In the genomic region with DNA sequence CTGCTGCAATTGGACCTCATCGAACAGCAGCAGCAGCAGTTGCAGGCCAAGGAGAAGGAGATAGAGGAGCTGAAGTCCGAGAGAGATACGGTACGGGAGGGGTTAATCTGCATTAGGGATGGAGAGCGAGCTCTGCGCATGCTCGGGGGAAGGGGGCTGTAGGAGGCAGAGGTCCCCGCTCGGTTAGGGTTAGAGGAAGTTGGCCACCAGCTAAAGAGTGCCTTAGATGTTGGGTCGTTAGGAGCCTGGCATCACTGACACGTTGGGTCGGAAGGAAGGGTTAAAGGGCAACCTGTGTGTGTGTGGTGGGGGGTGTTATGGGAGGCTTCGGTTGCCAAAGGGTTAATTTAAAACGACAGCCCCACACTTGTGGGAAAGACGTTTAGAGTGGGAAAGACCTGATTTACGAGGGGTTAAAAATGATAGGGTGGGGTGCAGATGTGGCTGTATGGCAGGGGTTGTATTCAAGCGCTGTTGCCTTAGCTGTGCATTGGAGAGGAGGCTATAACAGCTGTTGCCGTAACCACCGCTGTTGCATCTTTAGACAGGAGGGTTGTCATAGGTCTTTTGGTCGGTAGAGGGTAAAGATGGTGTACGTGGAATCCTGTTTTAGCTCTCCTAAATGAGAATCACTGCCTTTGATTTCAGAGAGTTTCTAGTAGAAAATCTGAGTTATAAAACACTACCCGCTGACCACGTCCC, we compare ENCODE assay signal across 8 mouse cellular contexts. TPM values are rescaled to one million over a fixed set of nuclear protein-coding genes. Genes with fewer than 3 reads are reported as not detected.
DNase-seq lines count a peak whose midpoint lies in the region; ATAC-seq and TF ChIP-seq lines count a peak whose summit lies in the region.

No protein-coding gene starts in this region.

- 0 out of 2 replicates have a peak, but pooled peaks have one; percentile 7 for ATAC-seq in heart, postnatal 0 days (ENCODE audit: insufficient read depth, low read depth)
- ATAC-seq in lung, embryonic 14.5 days (ENCODE audit: insufficient read depth): peak; percentile 35
- ATAC-seq in neutrophil, adult 5-6 weeks (ENCODE audit: extremely low read depth, insufficient number of reproducible peaks, low FRiP score, poor library complexity, severe bottlenecking): peak; percentile 22; the same call in 1 of the 2 replicates

- H3K4me2 ChIP-seq in heart, postnatal 0 days (ENCODE audit: low read depth, low read length): peak overlapping the region; percentile 90
- H3K4me2 ChIP-seq in lung, embryonic 14.5 days: peak overlapping the region; percentile 85

- no peaks in the 10 kb centered on the region for H3K9me3 ChIP-seq in ES-Bruce4 (replicated peaks; ENCODE audit: control insufficient read depth, insufficient read depth, low read length, poor library complexity, severe bottlenecking)
- H3K9me3 ChIP-seq in forebrain, embryonic 10.5 days: no peaks in the 10 kb centered on the region
- H3K9me3 ChIP-seq in heart, postnatal 0 days (replicated peaks; ENCODE audit: control insufficient read depth, low read length): no peaks in the 10 kb centered on the region
- H3K9me3 ChIP-seq in lung, embryonic 14.5 days (ENCODE audit: low read depth, low read length): no peaks in the 10 kb centered on the region

- no peaks in the 10 kb centered on the region for H3K27me3 ChIP-seq in ES-Bruce4 (ENCODE audit: control insufficient read depth, insufficient read depth, low read length, poor library complexity, severe bottlenecking)
- H3K27me3 ChIP-seq in forebrain, embryonic 10.5 days (ENCODE audit: poor library complexity, severe bottlenecking): no peaks in the 10 kb centered on the region
- H3K27me3 ChIP-seq in heart, postnatal 0 days (ENCODE audit: control insufficient read depth, insufficient read depth, low read length): no peaks in the 10 kb centered on the region
- no peaks in the 10 kb centered on the region for H3K27me3 ChIP-seq in lung, embryonic 14.5 days (ENCODE audit: insufficient read depth, low read length)

- H3K4me3 ChIP-seq in ES-Bruce4 (ENCODE audit: low read depth, low read length): peak overlapping the region; percentile 75
- H3K4me3 ChIP-seq in forebrain, embryonic 10.5 days: peak overlapping the region; percentile 100
- peak overlapping the region; percentile 99 for H3K4me3 ChIP-seq in heart, postnatal 0 days (ENCODE audit: low read depth, low read length)
- peak overlapping the region; percentile 100 for H3K4me3 ChIP-seq in lung, embryonic 14.5 days (ENCODE audit: low read depth, low read length)

- H3K27ac ChIP-seq in ES-Bruce4 (ENCODE audit: insufficient read depth, low read length): peak overlapping the region; percentile 22; the same call in 1 of the 2 replicates
- H3K27ac ChIP-seq in forebrain, embryonic 10.5 days: peak overlapping the region; percentile 100
- H3K27ac ChIP-seq in heart, postnatal 0 days (ENCODE audit: low read depth): peak overlapping the region; percentile 99
- peak overlapping the region; percentile 100 for H3K27ac ChIP-seq in lung, embryonic 14.5 days (ENCODE audit: low read depth)

- no peaks in the 10 kb centered on the region for H3K4me1 ChIP-seq in ES-Bruce4 (ENCODE audit: control insufficient read depth, insufficient read depth, low read length)
- peaks cover 55% of the 10 kb centered on the region for H3K4me1 ChIP-seq in forebrain, embryonic 10.5 days
- H3K4me1 ChIP-seq in heart, postnatal 0 days (ENCODE audit: control insufficient read depth, insufficient read depth): peaks cover 24% of the 10 kb centered on the region
- peaks cover 17% of the 10 kb centered on the region for H3K4me1 ChIP-seq in lung, embryonic 14.5 days (ENCODE audit: insufficient read depth)

- TF ChIP-seq POLR2A in ES-Bruce4 (IDR thresholded peaks at IDR 0.05; ENCODE audit: insufficient read depth, low read length): no peak

- peak overlapping the region; percentile 100 for H3K9ac ChIP-seq in ES-Bruce4 (ENCODE audit: low read depth, poor library complexity, severe bottlenecking)
- H3K9ac ChIP-seq in heart, postnatal 0 days (replicated peaks; ENCODE audit: low read depth, low read length): peak overlapping the region; percentile 100
- H3K9ac ChIP-seq in lung, embryonic 14.5 days: peak overlapping the region; percentile 99

- peaks cover 22% of the 10 kb centered on the region for H3K36me3 ChIP-seq in ES-Bruce4 (ENCODE audit: control insufficient read depth, insufficient read depth, low read length, poor library complexity, severe bottlenecking)
- H3K36me3 ChIP-seq in forebrain, embryonic 10.5 days (replicated peaks): peaks cover 45% of the 10 kb centered on the region
- H3K36me3 ChIP-seq in heart, postnatal 0 days (replicated peaks; ENCODE audit: control insufficient read depth, insufficient read depth, low read length): peaks cover 32% of the 10 kb centered on the region
- H3K36me3 ChIP-seq in lung, embryonic 14.5 days (ENCODE audit: insufficient read depth): peaks cover 44% of the 10 kb centered on the region

- TF ChIP-seq CTCF in ES-Bruce4 (IDR thresholded peaks at IDR 0.05; ENCODE audit: low read depth, low read length): no peak
- TF ChIP-seq CTCF in heart, postnatal 0 days (IDR thresholded peaks at IDR 0.05; ENCODE audit: low read depth): 0 out of 2 replicates have a peak, but pooled peaks have one; percentile 4
- peak; percentile 1; the same call in 1 of the 2 replicates for TF ChIP-seq CTCF in lung, embryonic 14.5 days (IDR thresholded peaks at IDR 0.05; ENCODE audit: low read depth)

- peak; percentile 71 to 81 for DNase-seq in adrenal gland, postnatal 36 days
- DNase-seq in forebrain, embryonic 10.5 days (ENCODE audit: extremely low spot score, low spot score): peak; percentile 79
- no peak for DNase-seq in heart, postnatal 0 days (ENCODE audit: low spot score)
- peak; percentile 64 to 73 for DNase-seq in kidney, postnatal 25 days
- DNase-seq in lung, embryonic 14.5 days: peak; percentile 84
- DNase-seq in urinary bladder, postnatal 4 days (ENCODE audit: low spot score in 2 of 2): peak; percentile 69 to 76

- 5% methylated on average over 23 of the region's 23 CpGs for WGBS in forebrain, embryonic 10.5 days
- 1% methylated on average over 23 of the region's 23 CpGs for WGBS in heart, postnatal 0 days
- 2% methylated on average over 23 of the region's 23 CpGs for WGBS in lung, embryonic 14.5 days

- no peak for TF ChIP-seq EP300 in ES-Bruce4 (IDR thresholded peaks at IDR 0.05; ENCODE audit: insufficient read depth, low read depth, low read length)
- TF ChIP-seq EP300 in heart, postnatal 0 days (IDR thresholded peaks at IDR 0.05; ENCODE audit: low read depth): no peak

RNA-seq across cellular contexts. Expression of a gene that starts 1.4 kb away (rescaled TPM):
- polyA plus RNA-seq in ES-Bruce4 (2011; ENCODE audit: insufficient read depth, insufficient read length, low read depth, missing spikeins): 68.7 and 69.1 TPM in 2 replicates
- 100 to 1,000 TPM in 1 of 2 experiments, 10 to 100 TPM in 1; 94.2 to 106 TPM for total RNA-seq in adrenal gland, postnatal 36 days (2021)
- 22.9 and 24.1 TPM in 2 replicates for polyA plus RNA-seq in forebrain, embryonic 10.5 days (2016; fragmentation: Nextera tagmentation; extraction: Ambion mirVana)
- 47.4 and 54.6 TPM in 2 replicates for total RNA-seq in heart, postnatal 0 days (2014; rRNA removed; ENCODE audit: low replicate concordance)
- 11.3 and 12.6 TPM in 2 replicates for polyA plus RNA-seq in heart, postnatal 0 days (2015; fragmentation: Nextera tagmentation; extraction: Ambion mirVana)
- polyA plus RNA-seq in lung, embryonic 14.5 days (2014; fragmentation: Nextera tagmentation; extraction: Ambion mirVana): 16.2 and 16.3 TPM in 2 replicates
- 191 TPM in 2 replicates for total RNA-seq in neutrophil, adult 5-6 weeks (2017)

RNA-seq across cellular contexts. Expression of a gene that starts 8.0 kb away (rescaled TPM):
- polyA plus RNA-seq in ES-Bruce4 (2011; ENCODE audit: insufficient read depth, insufficient read length, low read depth, missing spikeins): 55.0 and 57.7 TPM in 2 replicates
- 10 to 100 TPM; 29.6 to 34.3 TPM for total RNA-seq in adrenal gland, postnatal 36 days (2021)
- 45.7 and 49.7 TPM in 2 replicates for polyA plus RNA-seq in forebrain, embryonic 10.5 days (2016; fragmentation: Nextera tagmentation; extraction: Ambion mirVana)
- total RNA-seq in heart, postnatal 0 days (2014; rRNA removed; ENCODE audit: low replicate concordance): 6.8 and 9.7 TPM in 2 replicates
- 11.6 and 11.9 TPM in 2 replicates for polyA plus RNA-seq in heart, postnatal 0 days (2015; fragmentation: Nextera tagmentation; extraction: Ambion mirVana)
- polyA plus RNA-seq in lung, embryonic 14.5 days (2014; fragmentation: Nextera tagmentation; extraction: Ambion mirVana): 41.0 and 42.8 TPM in 2 replicates
- 58.7 and 64.0 TPM in 2 replicates for total RNA-seq in neutrophil, adult 5-6 weeks (2017)

RNA-seq across cellular contexts. Expression of a gene that starts 21.5 kb away (rescaled TPM):
- polyA plus RNA-seq in ES-Bruce4 (2011; ENCODE audit: insufficient read depth, insufficient read length, low read depth, missing spikeins): 7.4 and 7.5 TPM in 2 replicates
- 100 to 1,000 TPM; 116 to 171 TPM for total RNA-seq in adrenal gland, postnatal 36 days (2021)
- 1.5 TPM in 2 replicates for polyA plus RNA-seq in forebrain, embryonic 10.5 days (2016; fragmentation: Nextera tagmentation; extraction: Ambion mirVana)
- total RNA-seq in heart, postnatal 0 days (2014; rRNA removed; ENCODE audit: low replicate concordance): 21.0 and 24.3 TPM in 2 replicates
- 10.2 and 10.7 TPM in 2 replicates for polyA plus RNA-seq in heart, postnatal 0 days (2015; fragmentation: Nextera tagmentation; extraction: Ambion mirVana)
- polyA plus RNA-seq in lung, embryonic 14.5 days (2014; fragmentation: Nextera tagmentation; extraction: Ambion mirVana): 1.4 and 1.7 TPM in 2 replicates
- total RNA-seq in neutrophil, adult 5-6 weeks (2017): 0.47 and 1.8 TPM in 2 replicates

RNA-seq across cellular contexts. Expression of a gene that starts 39.9 kb away (rescaled TPM):
- polyA plus RNA-seq in ES-Bruce4 (2011; ENCODE audit: insufficient read depth, insufficient read length, low read depth, missing spikeins): 3.5 and 4.0 TPM in 2 replicates
- total RNA-seq in adrenal gland, postnatal 36 days (2021): under 1 TPM; 0.46 to 0.69 TPM
- 1.00 and 1.2 TPM in 2 replicates for polyA plus RNA-seq in forebrain, embryonic 10.5 days (2016; fragmentation: Nextera tagmentation; extraction: Ambion mirVana)
- total RNA-seq in heart, postnatal 0 days (2014; rRNA removed; ENCODE audit: low replicate concordance): 0.77 and 0.80 TPM in 2 replicates
- polyA plus RNA-seq in heart, postnatal 0 days (2015; fragmentation: Nextera tagmentation; extraction: Ambion mirVana): 0.41 and 0.55 TPM in 2 replicates
- 1.5 and 2.1 TPM in 2 replicates for polyA plus RNA-seq in lung, embryonic 14.5 days (2014; fragmentation: Nextera tagmentation; extraction: Ambion mirVana)
- 0.58 and 0.61 TPM in 2 replicates for total RNA-seq in neutrophil, adult 5-6 weeks (2017)

RNA-seq across cellular contexts. Expression of a gene that starts 56.2 kb away (rescaled TPM):
- 20.7 and 24.6 TPM in 2 replicates for polyA plus RNA-seq in ES-Bruce4 (2011; ENCODE audit: insufficient read depth, insufficient read length, low read depth, missing spikeins)
- 10 to 100 TPM; 69.2 to 91.7 TPM for total RNA-seq in adrenal gland, postnatal 36 days (2021)
- polyA plus RNA-seq in forebrain, embryonic 10.5 days (2016; fragmentation: Nextera tagmentation; extraction: Ambion mirVana): 9.5 and 10.9 TPM in 2 replicates
- 188 and 234 TPM in 2 replicates for total RNA-seq in heart, postnatal 0 days (2014; rRNA removed; ENCODE audit: low replicate concordance)
- 40.8 and 44.0 TPM in 2 replicates for polyA plus RNA-seq in heart, postnatal 0 days (2015; fragmentation: Nextera tagmentation; extraction: Ambion mirVana)
- polyA plus RNA-seq in lung, embryonic 14.5 days (2014; fragmentation: Nextera tagmentation; extraction: Ambion mirVana): 46.8 and 47.1 TPM in 2 replicates
- 7.9 and 8.7 TPM in 2 replicates for total RNA-seq in neutrophil, adult 5-6 weeks (2017)

Comparison
In these comparisons a context has a peak if more than half of its experiments do, and no peak if none do; other contexts are left out.
1. H3K27ac ChIP-seq: peak in every context shown above with its lines; median percentile 100 in forebrain, embryonic 10.5 days; 100 in lung, embryonic 14.5 days; 99 in heart, postnatal 0 days; 22 in ES-Bruce4.